Mouse (Mus musculus): ENCODE results near the gene Gm20388. TPM values are rescaled to one million over a fixed set of nuclear protein-coding genes. Genes with fewer than 3 reads are reported as not detected.
A peak's percentile ranks its signal among the peaks of the same experiment; 100 is the strongest.

Gene Gm20388
- total RNA-seq, 1 experiment: 27.0 TPM

- H3K4me3 ChIP-seq (ENCODE audit: insufficient read depth in 1 of 2, low read depth in 1 of 2, low read length in 2 of 2, poor library complexity in 1 of 2, severe bottlenecking in 1 of 2): no peak overlapping the region
- no peaks in the 10 kb centered on the region for H3K9me3 ChIP-seq (ENCODE audit: control insufficient read depth, insufficient read depth, low read depth, low read length)
- H3K9ac ChIP-seq (ENCODE audit: insufficient read depth, low read depth, low read length, poor library complexity, severe bottlenecking): no peak overlapping the region
- H3K36me3 ChIP-seq (ENCODE audit: control insufficient read depth, insufficient read depth, low read length, poor library complexity, severe bottlenecking): no peaks in the 10 kb centered on the region
- H3K27ac ChIP-seq (ENCODE audit: insufficient read depth, low read depth, low read length, poor library complexity, severe bottlenecking): no peak overlapping the region
- H3K4me1 ChIP-seq (ENCODE audit: control insufficient read depth in 2 of 2, insufficient read depth in 2 of 2, low read length in 2 of 2, poor library complexity in 1 of 2): no peaks in the 10 kb centered on the region
- TF ChIP-seq CHD2 (IDR thresholded peaks at IDR 0.05; ENCODE audit: low read depth, low read length): no peak
- no peak for TF ChIP-seq ZC3H11A (IDR thresholded peaks at IDR 0.05; ENCODE audit: borderline replicate concordance, low read depth, low read length)
- no peak for TF ChIP-seq ZNF384 (IDR thresholded peaks at IDR 0.05; ENCODE audit: low read depth, low read length)
- TF ChIP-seq MAFK (IDR thresholded peaks at IDR 0.05; ENCODE audit: insufficient read depth, low read depth, low read length): no peak
- no peak for TF ChIP-seq HCFC1 (IDR thresholded peaks at IDR 0.05; ENCODE audit: borderline replicate concordance, insufficient read depth, low read length)
- in situ Hi-C loops (cut with MboI; ENCODE audit: low sequenced_read_pairs in 2 of 2, unreplicated experiment in 2 of 2): no loop called here
- DNase-seq (ENCODE audit: low read depth, low spot score): no peak
These were observed 4482.4 kb downstream of the Gm20388 start for GRCm38 (mm10) chr8:124393013-124393412.

- H3K4me1 ChIP-seq (ENCODE audit: control insufficient read depth in 2 of 2, insufficient read depth in 2 of 2, low read length in 2 of 2, poor library complexity in 1 of 2): peaks cover 0 to under 1% of the 10 kb centered on the region in 2 experiments; a peak in 1 of 4 replicates
- no peaks in the 10 kb centered on the region for H3K9me3 ChIP-seq (ENCODE audit: control insufficient read depth, insufficient read depth, low read depth, low read length)
- TF ChIP-seq ZNF384 (IDR thresholded peaks at IDR 0.05; ENCODE audit: low read depth, low read length): no peak
- TF ChIP-seq MAFK (IDR thresholded peaks at IDR 0.05; ENCODE audit: insufficient read depth, low read depth, low read length): no peak
- no peak for TF ChIP-seq HCFC1 (IDR thresholded peaks at IDR 0.05; ENCODE audit: borderline replicate concordance, insufficient read depth, low read length)
- TF ChIP-seq CHD2 (IDR thresholded peaks at IDR 0.05; ENCODE audit: low read depth, low read length): no peak
- no peak; the same call in 1 of the 2 replicates for TF ChIP-seq ZC3H11A (IDR thresholded peaks at IDR 0.05; ENCODE audit: borderline replicate concordance, low read depth, low read length)
- in situ Hi-C loops (cut with MboI; ENCODE audit: low sequenced_read_pairs in 2 of 2, unreplicated experiment in 2 of 2): no loop called here
- DNase-seq (ENCODE audit: low read depth, low spot score): peak; percentile 59
- H3K4me3 ChIP-seq (ENCODE audit: insufficient read depth in 1 of 2, low read depth in 1 of 2, low read length in 2 of 2, poor library complexity in 1 of 2, severe bottlenecking in 1 of 2): no peak overlapping the region
- H3K36me3 ChIP-seq (ENCODE audit: control insufficient read depth, insufficient read depth, low read length, poor library complexity, severe bottlenecking): no peaks in the 10 kb centered on the region
- H3K9ac ChIP-seq (ENCODE audit: insufficient read depth, low read depth, low read length, poor library complexity, severe bottlenecking): no peak overlapping the region
- H3K27ac ChIP-seq (ENCODE audit: insufficient read depth, low read depth, low read length, poor library complexity, severe bottlenecking): no peak overlapping the region
These were observed 4483.3 kb downstream of the Gm20388 start for GRCm38 (mm10) chr8:124393927-124394326.

- Histone ChIP-seq H3K36me3 (ENCODE audit: control insufficient read depth, insufficient read depth, low read length, poor library complexity, severe bottlenecking) (no peaks in the 10 kb centered on the region), H3K9me3 (ENCODE audit: control insufficient read depth, insufficient read depth, low read depth, low read length) (no peaks in the 10 kb centered on the region), H3K4me3 (ENCODE audit: insufficient read depth in 1 of 2, low read depth in 1 of 2, low read length in 2 of 2, poor library complexity in 1 of 2, severe bottlenecking in 1 of 2) (no peak overlapping the region), H3K9ac (ENCODE audit: insufficient read depth, low read depth, low read length, poor library complexity, severe bottlenecking) (no peak overlapping the region), H3K27ac (ENCODE audit: insufficient read depth, low read depth, low read length, poor library complexity, severe bottlenecking) (no peak overlapping the region), H3K4me1 (ENCODE audit: control insufficient read depth in 2 of 2, insufficient read depth in 2 of 2, low read length in 2 of 2, poor library complexity in 1 of 2) (peaks cover 0 to 3% of the 10 kb centered on the region in 2 experiments; a peak in 1 of 4 replicates)
- no peak for TF ChIP-seq ZC3H11A (IDR thresholded peaks at IDR 0.05; ENCODE audit: borderline replicate concordance, low read depth, low read length)
- TF ChIP-seq MAFK (IDR thresholded peaks at IDR 0.05; ENCODE audit: insufficient read depth, low read depth, low read length): no peak
- TF ChIP-seq HCFC1 (IDR thresholded peaks at IDR 0.05; ENCODE audit: borderline replicate concordance, insufficient read depth, low read length): no peak
- no peak for TF ChIP-seq ZNF384 (IDR thresholded peaks at IDR 0.05; ENCODE audit: low read depth, low read length)
- in situ Hi-C loops (cut with MboI; ENCODE audit: low sequenced_read_pairs in 2 of 2, unreplicated experiment in 2 of 2): no loop called here
- no peak for DNase-seq (ENCODE audit: low read depth, low spot score)
These were observed 4484.3 kb downstream of the Gm20388 start for GRCm38 (mm10) chr8:124394951-124395350.

Other genes starting within 250 kb of the Gm20388 start
- gene Wfdc1, start 244.5 kb upstream of the Gm20388 start, total RNA-seq (2012; rRNA removed): 0.13 TPM in 1 of 2 replicates, not detected in the other
- 0.80 and 0.90 TPM in 2 replicates for gene Atp2c2, start 210.8 kb upstream of the Gm20388 start, total RNA-seq (2012; rRNA removed)
- 7.0 and 9.2 TPM in 2 replicates for gene Tldc1, start 132.4 kb upstream of the Gm20388 start, total RNA-seq (2012; rRNA removed)
- 40.5 and 73.3 TPM in 2 replicates for gene Cotl1, start 70.3 kb upstream of the Gm20388 start, total RNA-seq (2012; rRNA removed)
- 3.2 and 3.6 TPM in 2 replicates for gene Klhl36, start 48.6 kb upstream of the Gm20388 start, total RNA-seq (2012; rRNA removed)
- 201 and 211 TPM in 2 replicates for gene Usp10, start 481 bp upstream of the Gm20388 start, total RNA-seq (2012; rRNA removed)
- 4.4 and 12.1 TPM in 2 replicates for gene Crispld2, start 81.6 kb downstream of the Gm20388 start, total RNA-seq (2012; rRNA removed)
- 29.9 and 35.4 TPM in 2 replicates for gene Zdhhc7, start 190.6 kb downstream of the Gm20388 start, total RNA-seq (2012; rRNA removed)
- 0.54 and 0.58 TPM in 2 replicates for gene 6430548M08Rik, start 203.3 kb downstream of the Gm20388 start, total RNA-seq (2012; rRNA removed)